Mouse (Mus musculus) spleen, adult 2 months (tissue): ENCODE measurements at regions not wholly inside any gene's neighbourhood (a gene's known extent, or its start where the extent isn't known, plus 50 kb on each side); places are given as distances from the start of the nearest gene placed in this dataset.

Experiments
- CTCF ChIP-seq: fragments of 200-500 bp; IDR thresholded peaks from 2 replicates; pipeline ENCODE4 v1.5.1; 2011; ENCODE audit warnings: mild to moderate bottlenecking, inconsistent platforms; ENCODE audit not compliant: insufficient read depth, insufficient read length, insufficient replicate concordance; ENCODE audit errors: extremely low read depth
- POLR2A ChIP-seq: fragments of 200-500 bp; IDR thresholded peaks from 2 replicates; pipeline ENCODE4 v1.6.1; 2011; ENCODE audit warnings: low read depth, low read length, inconsistent platforms

DNA sequence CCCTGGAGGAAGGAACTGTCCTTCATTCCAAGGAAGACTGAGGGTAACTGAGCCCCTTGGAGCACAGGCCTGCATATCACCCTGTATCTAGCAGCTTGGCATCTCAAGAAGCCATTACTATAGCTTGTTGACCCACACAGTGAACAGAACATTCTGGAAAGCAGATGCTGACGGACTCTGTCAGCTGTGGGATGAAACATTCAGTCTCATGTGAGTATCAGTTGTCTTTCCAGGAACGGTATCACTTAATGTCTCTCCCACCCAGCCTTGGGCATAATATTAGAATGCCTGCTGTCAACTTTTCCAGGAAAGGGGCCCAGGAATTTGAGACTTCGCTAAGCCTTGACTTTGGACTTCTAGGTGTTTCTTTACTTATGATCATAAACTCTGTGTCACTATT lies 76.3 kb upstream of the Egln3 start:
- TF ChIP-seq CTCF, result no peak
- TF ChIP-seq POLR2A, result no peak
